Mouse (Mus musculus): ENCODE data around the gene Cdk19.
A peak's percentile ranks its signal among the peaks of the same experiment; 100 is the strongest.

The Cdk19 gene

DNA sequence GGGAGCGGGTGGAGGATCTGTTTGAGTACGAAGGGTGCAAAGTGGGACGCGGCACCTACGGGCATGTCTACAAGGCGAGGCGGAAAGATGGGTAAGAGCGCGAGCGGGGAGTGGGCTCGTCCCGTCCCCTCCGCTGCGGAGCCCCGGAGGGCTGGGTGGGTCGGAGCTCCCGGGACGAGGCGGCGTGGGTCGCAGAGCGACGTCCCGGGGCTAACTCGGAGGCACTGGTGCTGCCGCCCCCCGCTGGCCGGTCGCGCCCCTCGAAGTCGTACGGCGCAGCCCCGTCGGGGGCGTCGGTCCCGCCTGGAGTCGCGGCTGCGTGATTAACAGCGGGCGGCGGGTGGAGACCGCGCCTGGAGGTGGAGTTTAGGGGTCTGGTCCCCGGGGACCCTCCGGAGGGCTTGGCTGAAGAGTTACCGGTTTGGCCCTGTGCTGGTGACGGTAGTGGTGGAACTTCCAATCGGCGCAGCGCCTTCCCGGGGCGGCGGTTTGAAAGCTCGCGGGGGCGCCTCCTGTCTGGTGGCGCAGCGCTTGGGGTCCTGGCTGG is 10.3 kb downstream of the Cdk19 start:
- DNase-seq (ENCODE audit: low spot score in 2 of 2), result no peak

DNA sequence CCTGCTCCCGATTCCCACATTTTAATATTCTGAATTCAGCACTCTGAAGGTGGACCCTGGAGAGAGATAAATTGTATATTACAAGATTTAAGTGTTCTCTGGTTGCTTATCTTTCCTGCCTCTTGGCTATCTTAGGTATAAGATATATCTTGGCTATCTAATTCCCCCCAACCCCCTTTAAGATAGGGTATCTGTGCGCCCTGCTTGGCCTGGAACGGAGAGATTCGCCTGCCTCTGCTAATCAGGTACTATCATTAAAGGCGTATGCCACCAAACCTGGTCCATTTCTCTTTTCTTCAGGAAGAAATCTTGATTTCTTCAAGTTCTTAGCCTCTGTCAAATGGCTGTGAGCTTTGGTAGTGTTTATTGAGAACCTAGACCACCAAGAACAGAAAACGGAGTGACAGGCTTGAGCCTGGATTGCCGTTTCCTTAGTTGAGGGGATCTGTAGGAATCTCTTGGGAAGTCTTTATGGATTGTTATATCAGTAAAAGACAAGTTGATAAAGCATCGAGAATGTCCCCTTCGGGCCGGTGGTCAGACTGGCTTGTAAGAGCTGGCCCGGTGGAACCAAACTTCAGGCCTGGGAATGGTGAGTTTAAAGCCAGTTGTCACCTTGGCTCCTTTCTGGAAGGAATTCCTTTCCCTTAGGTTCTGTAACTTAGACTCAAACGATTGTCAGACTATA is 11.0 kb downstream of the Cdk19 start:
- DNase-seq (ENCODE audit: low spot score in 2 of 2), result no peak

DNA sequence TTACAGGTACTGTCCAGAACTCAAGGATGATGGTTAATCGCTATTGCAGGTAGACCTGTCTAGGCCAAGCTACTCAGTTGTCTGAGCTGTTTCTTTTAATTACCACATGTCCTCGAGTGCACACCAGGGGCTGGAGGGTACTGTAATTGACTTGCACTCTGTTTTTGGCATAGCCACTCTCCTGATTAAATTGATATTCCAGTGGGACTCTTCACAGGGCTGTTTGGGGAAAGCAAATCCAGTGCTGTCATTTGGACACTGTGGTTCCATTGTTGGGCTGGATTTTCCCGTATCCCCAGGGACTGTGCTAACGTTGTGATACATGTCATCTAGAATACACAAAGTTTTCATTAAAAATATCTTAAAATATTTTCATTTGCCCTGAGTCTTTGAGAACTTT is 11.8 kb downstream of the Cdk19 start:
- no peak for DNase-seq (ENCODE audit: low spot score in 2 of 2)

DNA sequence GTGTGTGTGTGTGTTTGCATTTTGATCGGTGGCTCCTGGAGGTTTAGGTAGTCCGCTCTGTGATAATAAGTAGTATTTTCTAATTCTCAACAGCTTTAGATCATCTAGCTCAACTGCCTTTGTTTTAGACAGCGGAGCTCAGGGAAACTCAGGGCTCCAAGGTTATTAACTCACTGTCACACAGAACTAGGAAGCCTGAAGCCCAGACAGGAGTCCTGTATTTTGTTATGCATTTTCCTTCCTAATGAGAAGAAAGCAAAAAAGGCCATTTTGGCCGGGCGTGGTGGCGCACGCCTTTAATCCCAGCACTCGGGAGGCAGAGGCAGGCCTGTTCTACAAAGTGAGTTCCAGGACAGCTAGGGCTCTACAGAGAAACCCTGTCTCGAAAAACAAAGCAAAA is 14.7 kb downstream of the Cdk19 start:
- DNase-seq (ENCODE audit: low spot score in 2 of 2), result no peak

DNA sequence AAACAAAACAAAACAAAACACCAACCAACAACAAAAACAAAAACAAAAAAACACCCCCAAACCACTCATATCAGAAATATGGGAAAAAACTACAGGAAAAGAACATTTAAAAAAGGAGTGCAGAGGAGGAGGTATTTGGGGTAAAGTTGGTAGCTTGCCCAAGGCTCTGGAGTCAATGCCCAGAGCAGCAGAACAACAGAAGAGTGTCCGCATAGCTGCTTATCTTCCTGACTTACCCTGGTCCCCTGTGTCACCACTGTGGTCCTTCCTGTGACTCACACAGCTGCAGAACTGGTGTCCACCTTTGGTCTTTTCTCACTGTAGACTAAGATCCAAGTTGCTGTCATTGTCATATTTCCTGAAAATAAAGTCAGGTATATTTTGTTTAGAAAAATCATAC is 15.2 kb downstream of the Cdk19 start:
- DNase-seq (ENCODE audit: low spot score in 2 of 2), result no peak

DNA sequence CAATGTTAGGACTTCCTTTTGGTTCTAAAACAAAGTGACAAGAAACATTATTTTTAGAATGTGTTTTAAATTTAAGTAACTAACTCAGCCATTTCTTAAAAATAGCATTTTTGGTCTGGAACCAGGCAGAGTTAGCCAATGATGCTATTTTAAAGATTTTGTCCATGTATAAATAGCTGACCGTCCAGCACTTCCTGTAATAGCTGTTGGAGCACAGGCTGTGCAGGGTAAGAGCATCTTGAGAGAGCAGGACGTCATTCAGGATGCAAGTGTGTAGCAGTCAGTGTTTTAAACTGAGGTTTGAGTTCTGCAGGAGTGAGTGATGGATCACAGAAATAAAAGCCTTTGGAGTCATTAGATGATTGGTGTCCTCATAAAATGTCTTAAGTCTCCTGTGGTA is 18.8 kb downstream of the Cdk19 start:
- DNase-seq (ENCODE audit: low spot score in 2 of 2), result no peak

DNA sequence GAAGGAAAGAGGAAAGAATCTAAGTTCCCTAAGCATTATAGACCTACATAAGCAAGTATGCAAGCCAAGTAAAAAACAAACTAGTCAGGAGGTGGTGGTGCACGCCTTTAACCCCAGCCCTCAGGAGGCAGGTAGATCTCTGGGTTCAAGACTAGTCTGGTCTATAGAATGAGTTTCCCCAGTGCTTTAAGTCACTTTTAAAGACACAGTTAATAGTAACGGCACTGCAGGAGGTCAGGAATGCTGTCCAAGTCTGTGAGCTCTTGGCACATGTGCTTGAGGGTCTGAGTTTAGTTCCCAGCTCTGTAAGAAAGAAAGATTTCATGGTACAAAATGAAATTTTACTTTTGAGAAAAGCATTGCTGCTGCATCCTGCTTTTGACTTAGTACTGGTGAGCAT is 19.8 kb downstream of the Cdk19 start:
- DNase-seq (ENCODE audit: low spot score in 2 of 2), result no peak

DNA sequence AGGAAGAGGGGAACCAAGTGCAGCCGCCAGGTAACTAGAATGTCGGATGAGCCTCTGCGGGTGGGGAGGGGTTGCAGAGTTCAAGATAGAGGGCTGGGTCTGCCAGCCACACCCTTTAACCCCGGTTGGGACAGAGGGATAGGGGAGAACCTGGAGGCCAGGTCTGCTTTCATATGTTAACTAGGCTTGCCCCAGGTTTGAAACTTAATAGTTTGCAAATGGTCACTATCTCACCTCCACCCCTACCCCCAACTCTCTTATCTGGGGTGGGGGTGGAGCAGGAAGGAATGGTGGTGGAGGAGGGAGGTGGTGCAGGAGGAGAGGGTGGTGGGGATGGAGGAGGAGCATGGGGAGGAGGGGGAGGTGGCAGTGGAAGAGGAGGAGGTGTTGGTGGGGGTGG is 23.6 kb downstream of the Cdk19 start:
- no peak for DNase-seq (ENCODE audit: low spot score in 2 of 2)

DNA sequence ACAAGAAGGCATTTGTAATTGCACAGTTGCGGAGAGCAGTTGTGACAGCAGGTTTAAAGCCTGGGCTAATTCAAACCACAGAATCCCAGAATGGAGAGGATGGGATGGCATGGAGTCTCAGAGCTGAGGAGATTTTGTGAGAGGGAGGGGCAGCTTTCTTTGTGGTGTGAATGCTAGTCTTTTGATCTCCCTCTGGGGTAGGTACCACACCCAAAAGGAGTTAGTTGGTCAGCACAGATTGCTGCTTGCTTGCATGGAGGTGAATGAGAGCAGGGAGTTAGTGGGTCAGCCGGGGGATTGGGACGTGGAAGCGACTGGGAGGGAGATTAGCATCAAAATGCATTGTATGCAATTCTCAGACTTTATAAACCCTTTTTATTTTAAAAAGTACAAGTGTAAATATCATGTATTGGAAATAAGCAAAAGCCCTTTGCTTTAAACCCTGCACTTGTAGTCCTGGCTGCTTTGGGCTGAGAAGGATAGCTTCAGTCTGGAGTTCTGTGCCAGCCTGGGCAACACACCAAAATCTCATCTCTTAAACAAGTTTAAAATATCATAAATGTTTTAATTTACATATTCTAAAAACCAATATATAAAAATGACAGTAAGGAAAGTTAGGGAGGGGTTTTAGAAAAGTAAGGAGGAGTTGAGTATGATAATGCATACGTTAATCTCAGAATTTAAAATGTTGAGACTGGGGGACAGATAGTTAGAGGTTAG is 25.4 kb downstream of the Cdk19 start:
- DNase-seq (ENCODE audit: low spot score in 2 of 2), result peak in 1 of 2 experiments; percentile 53

DNA sequence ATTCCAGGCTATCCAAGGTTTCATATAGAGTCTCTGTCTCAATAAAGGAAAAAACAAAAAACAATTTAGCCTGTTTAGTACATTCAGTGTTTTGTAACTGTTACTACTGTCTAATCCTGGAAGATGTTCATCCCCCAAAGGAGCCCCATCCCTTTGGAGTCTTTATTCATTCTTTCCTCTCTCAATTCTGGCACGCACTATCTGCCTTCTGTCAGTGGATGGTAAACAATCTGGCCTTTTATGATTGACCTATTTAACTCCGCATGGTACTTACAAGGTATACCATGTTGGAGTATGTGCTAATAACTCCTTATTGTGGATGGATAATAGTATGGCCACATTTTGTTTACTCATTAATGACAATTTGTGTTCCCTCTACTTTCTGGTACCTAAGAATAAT is 26.6 kb downstream of the Cdk19 start:
- DNase-seq (ENCODE audit: low spot score in 2 of 2), result no peak

DNA sequence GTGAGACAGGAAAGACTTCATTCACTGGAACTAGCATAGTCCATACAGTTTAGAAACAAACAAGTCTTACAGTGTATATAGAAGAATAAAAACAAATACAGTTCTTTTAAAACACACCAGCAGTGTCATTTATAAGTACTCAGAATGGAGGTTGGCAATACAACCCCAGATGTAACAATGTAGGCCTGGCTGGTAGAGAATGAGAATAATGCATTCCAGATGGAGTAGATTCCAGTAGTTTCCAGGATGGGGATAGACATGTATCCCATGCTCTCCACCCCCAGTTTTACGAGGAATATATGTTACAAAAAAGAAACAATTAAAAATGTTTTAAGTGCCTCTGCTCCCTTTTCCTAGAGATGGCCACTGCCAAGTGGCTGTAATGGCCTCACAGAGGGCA is 29.2 kb downstream of the Cdk19 start:
- no peak for DNase-seq (ENCODE audit: low spot score in 2 of 2)

DNA sequence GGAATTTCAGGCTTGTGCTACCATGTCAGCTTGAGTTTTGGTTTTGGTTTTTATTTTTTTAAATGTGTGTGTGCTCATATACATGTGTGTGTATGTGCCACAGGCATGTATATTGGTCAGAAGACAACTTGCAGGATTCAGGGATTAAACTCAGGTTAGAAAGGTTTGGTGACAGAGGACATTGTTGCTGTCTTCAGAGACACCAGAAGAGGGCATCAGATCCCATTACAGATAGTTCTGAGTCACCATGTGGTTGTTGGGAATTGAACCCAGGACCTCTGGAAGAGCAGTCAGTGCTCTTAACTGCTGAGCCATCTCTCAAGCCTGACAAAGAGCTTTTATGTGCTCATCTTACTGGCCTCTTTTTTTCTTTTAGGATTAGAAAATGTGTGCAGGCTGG is 30.8 kb downstream of the Cdk19 start:
- no peak for DNase-seq (ENCODE audit: low spot score in 2 of 2)

DNA sequence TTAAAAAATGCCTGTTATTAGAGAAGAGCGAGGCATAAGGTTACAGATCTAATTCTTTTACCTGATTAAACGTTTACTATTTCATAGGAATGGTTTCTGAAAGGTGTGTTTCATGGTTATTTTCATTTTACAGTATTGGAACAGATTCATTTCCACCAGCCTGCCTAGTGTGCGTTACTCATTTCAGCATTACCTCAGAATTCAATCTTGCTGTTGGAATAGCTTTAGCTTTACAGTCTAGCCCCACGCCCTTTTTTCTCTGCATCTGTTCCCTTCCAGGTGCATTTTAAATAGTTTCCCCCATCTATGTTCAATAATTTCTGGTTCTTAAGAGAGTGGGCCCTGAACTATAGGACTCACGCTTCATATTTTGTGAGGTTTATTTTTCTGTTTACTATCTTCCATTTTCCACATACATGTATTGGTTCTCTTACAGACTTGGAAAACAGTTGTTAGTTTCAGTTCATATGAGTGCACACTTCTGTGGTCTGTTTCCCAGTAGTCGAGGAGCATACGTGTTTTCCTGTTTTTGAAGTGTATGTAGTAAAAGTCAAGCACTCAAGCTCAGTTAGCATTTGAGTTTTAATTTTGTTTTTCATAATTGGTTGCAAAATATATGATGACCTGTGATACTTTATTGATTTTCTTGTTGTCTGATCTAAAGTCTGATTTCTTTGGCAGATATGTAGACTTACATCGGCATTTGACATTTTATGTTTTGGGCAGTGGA is 32.0 kb downstream of the Cdk19 start:
- DNase-seq (ENCODE audit: low spot score in 2 of 2), result no peak

DNA sequence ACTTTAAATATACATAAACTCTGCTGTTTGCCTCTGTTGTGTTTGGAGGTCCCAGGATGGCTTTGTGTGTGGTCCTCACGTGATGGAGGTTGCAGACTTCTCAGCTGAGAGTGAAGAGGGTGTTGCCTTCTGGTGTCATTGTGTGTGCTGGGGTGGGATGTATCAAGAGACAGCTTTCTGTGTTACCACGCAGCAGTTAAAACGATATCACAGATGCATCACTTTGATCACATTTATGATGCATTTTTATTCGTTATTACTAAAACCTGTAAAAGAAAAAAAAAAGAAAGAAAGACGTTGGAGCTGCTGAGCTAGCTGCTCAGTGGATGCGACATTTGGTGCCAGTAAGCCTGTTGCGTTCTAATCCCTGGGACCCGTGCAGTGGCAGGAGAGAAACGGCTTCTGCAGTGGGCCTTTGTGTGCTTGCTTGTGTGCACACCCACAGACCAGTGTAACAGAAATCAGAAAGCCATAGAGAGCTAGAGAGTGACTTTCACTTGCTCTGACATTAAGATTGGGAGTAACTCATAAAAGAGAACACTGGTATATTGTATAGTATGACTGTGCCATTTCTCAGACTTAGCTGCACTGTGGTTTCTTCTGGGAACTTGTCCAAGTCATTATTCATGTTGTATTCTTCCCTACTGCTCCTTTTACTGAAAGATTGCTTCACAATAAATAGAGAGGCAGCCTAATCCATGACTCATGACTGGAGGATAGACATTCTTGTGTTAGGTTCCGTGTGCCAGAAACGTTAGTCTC is 32.7 kb downstream of the Cdk19 start:
- peak; percentile 30 to 50 for DNase-seq (ENCODE audit: low spot score in 2 of 2)

DNA sequence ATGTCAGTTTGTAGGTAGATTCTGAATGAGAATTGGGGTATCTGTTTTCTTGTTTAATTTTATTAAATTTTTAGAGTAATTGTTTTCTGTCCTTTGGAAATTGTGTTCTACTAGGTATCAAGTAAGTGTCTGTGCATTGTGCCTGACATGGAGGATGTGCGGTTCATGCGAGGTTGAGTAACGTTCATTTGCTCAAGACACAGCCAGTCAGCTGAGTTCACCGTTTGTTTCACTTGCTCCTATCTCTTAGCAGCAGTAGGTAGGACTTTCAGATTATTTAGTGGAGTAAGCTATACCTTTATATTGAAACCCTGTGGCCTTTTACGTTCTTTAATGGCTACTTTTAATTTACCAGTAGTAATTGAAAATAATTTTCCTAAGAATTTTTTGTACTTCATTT is 34.4 kb downstream of the Cdk19 start:
- no peak for DNase-seq (ENCODE audit: low spot score in 2 of 2)

DNA sequence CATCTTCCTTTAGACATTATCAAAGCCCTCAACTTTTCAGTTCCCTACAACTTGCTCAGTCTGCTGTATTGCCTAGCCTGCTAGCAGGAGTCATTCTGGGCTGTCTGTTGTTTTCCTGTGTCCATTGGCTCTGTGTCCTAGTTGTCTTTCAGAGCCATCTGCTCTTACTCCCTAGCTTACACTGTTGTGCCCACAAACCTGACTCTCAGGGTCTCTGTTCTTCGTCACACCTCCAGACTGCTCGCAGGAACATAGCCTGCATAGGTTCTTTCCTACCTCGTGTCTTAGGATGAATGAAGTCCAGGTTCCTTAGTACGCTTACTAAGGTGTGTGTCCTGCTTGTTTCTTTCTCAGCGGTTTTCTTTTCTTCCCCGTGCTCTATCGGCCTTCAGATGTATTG is 35.5 kb downstream of the Cdk19 start:
- DNase-seq (ENCODE audit: low spot score in 2 of 2), result no peak

DNA sequence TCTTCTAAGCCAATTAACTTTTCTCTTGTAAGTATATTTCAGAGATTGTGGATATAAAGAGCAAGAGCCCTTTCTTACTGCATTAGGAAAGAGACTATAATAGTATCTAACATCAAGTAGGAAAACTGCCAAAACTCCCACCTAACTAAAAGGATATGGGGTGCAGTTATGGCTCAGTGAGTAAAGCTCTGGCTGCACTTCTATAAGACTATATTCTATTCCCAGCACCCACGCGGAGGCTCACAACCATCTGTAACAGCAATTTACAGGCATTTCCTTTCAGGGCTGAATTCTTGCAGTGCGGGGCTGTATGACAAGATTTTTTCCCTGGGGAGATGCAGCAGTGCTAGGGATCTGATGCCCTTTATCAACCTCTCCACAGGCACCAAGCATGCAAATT is 36.9 kb downstream of the Cdk19 start:
- DNase-seq (ENCODE audit: low spot score in 2 of 2), result peak; percentile 69 to 87

DNA sequence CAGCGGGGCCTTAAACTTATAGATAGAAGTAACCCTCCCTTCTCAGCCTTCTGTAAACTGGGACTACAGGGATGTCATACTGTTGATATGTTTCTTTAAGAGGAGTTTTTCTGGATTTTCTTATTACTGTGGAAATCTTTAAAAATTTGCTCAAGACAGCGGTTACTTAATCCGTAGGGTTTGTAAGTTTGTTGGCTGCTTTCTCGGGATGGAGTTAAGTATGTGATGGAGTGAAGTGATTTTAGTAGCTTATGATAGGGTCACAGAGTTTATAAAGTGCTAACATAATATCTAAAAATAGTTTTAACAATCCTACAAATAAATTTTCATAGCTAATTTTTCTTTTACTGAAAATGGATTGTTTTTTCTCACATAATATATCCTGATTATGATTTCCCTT is 38.9 kb downstream of the Cdk19 start:
- DNase-seq (ENCODE audit: low spot score in 2 of 2), result no peak

DNA sequence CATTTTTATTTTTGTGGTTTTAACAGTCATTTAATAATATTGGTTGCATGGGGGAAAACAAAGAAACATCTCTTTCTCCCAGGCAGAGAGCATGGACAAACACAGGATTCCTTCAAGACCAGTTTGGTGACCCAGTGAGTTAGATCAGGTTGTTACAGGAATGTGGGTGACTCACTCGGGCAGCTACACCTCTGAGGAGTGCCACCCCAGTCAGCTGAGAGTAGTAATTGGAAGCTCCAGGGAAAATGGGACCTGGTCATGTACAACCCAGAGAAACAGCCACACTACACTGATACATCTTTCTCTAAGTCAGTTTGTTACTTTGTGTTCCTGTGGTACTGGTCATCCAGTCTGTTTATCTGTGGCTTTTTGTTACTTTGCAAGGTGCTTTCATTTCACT is 40.3 kb downstream of the Cdk19 start:
- no peak for DNase-seq (ENCODE audit: low spot score in 2 of 2)

DNA sequence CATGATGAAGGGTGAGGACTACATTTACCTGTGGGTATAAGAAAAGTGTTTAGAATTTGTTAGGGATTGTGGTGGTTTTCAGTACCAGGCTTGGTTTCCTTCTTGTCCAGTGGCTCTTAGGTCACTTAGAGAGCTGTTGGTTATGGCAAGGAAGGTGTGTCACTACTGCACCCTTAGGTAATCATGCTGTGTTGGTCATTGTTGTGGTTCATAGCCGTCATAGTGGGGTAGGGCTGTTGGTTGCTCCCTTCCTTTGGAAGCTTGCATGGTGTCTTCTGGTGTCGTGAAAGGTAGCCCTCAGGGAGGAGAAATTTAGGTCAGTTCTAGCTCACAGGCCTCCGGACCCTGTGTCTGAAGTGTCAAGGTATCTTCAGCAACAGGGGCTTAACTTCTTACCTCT is 46.0 kb downstream of the Cdk19 start:
- no peak for DNase-seq (ENCODE audit: low spot score in 2 of 2)

DNA sequence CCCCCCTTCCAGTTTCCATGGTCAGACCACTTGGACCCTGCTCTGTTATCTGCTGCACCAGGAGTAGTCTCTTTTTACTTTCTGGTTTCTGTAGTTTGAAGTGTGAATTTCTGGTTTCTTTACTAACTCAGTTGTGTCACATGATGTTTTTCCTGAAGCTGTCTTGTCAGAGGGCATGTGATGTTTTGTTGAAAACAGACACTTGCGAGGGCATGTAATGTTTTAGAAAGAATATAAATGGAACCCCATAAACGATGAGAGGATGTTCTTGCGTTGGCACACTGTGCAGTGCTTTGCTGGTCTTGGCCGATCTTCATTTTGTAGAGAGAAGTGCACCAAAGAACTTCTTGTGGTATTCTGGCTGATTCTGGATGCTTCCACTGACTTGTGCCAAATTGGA is 46.8 kb downstream of the Cdk19 start:
- DNase-seq (ENCODE audit: low spot score in 2 of 2), result no peak

Data from frontal cortex, postnatal 36 days (tissue).